Mouse (Mus musculus): ENCODE results near the gene Vmn2r1. TPM values are rescaled to one million over a fixed set of nuclear protein-coding genes. Genes with fewer than 3 reads are reported as not detected.

Vmn2r1 gene
- polyA plus RNA-seq, 1 experiment from 2014 or later: not detected

Other genes starting within 250 kb of the Vmn2r1 start
- 27.5 and 27.6 TPM in 2 replicates for gene Plch1, start 182.1 kb upstream of the Vmn2r1 start, polyA plus RNA-seq (2014; fragmentation: Nextera tagmentation; extraction: Ambion mirVana)
- gene E130311K13Rik, start 152.1 kb upstream of the Vmn2r1 start, polyA plus RNA-seq (2014; fragmentation: Nextera tagmentation; extraction: Ambion mirVana): 3.0 and 4.0 TPM in 2 replicates
- gene Slc33a1, start 116.8 kb upstream of the Vmn2r1 start, polyA plus RNA-seq (2014; fragmentation: Nextera tagmentation; extraction: Ambion mirVana): 13.0 and 13.7 TPM in 2 replicates
- 70.5 and 73.6 TPM in 2 replicates for gene Gmps, start 105.4 kb upstream of the Vmn2r1 start, polyA plus RNA-seq (2014; fragmentation: Nextera tagmentation; extraction: Ambion mirVana)
- not detected in 2 replicates for gene Vmn2r2, start 60.4 kb downstream of the Vmn2r1 start, polyA plus RNA-seq (2014; fragmentation: Nextera tagmentation; extraction: Ambion mirVana)
- gene Vmn2r3, start 208.2 kb downstream of the Vmn2r1 start, polyA plus RNA-seq (2014; fragmentation: Nextera tagmentation; extraction: Ambion mirVana): not detected in 2 replicates